Mouse (Mus musculus): Measurements from ENCODE around the gene Vmn2r124.

DNA sequence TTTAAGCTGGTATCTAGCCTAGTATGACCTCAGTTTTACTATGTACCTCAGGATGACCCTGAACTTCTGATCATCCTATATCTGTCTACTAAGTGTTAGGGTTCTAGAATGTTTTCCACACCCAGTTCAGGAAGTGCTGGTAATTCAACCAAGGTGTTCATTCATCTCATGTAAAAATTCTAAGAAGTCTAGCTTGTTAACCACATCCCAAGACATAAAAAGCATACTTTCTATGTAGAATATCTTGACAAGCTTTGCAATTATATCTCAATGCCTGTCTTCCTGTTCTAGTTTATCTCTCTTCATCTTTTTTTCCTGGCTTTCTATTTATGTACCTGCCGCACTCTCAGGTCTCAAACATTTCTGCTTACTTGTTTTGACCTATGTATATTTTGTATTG is 44.5 kb upstream of the Vmn2r124 start:
- TF ChIP-seq CTCF (IDR thresholded peaks at IDR 0.05; ENCODE audit: low read depth) (no peak), EP300 (IDR thresholded peaks at IDR 0.05; ENCODE audit: low read depth) (no peak)

Data from liver, embryonic 14.5 days (tissue).